In the genomic region with DNA sequence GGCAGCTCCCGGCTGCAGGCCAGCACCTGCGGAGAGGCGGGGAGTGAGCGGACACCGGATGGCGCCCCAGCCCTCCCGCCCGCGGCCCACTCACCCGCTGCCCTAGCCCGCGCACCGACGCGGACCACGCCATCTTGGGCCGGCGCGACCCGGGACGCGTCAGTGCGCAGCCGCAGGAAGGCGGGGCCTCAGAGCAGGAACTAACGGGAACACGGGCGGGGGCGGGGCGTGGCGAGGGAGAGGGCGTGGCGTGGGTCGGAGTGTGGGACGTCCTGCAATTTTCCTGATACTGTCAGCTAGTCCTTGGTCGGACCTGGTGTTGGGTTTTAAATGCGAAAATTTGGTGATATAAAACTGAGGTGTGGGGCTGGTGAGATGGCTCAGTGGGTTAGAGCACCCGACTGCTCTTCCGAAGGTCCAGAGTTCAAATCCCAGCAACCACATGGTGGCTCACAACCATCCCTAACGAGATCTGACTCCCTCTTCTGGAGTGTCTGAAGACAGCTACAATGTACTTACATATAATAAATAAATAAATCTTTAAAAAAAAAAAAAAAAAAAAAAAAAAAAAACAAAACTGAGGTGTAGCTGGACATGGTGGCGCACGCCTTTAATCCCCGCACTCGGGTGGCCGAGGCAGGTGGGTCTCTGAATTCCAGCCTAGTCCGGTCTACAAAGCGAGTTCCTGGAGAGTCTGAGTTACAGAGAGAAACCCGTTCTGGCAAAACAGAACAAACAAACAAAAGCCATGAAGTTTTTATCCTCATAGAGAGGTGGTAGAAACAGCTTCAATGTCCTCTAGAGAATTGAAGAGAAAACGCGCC, we compare ENCODE assay signal across 8 mouse cellular contexts. TPM values are rescaled to one million over a fixed set of nuclear protein-coding genes. Genes with fewer than 3 reads are reported as not detected.
DNase-seq lines count a peak whose midpoint lies in the region; ATAC-seq and TF ChIP-seq lines count a peak whose summit lies in the region.

No protein-coding gene starts in this region.

- TF ChIP-seq POLR2A in bone marrow, adult 2 months (IDR thresholded peaks at IDR 0.05; ENCODE audit: borderline replicate concordance, control insufficient read depth, low read depth, low read length), result peak; percentile 87; the same call in 1 of the 2 replicates

- peak; percentile 96 for ATAC-seq in embryonic facial prominence, embryonic 14.5 days (ENCODE audit: low read depth)
- ATAC-seq in limb, embryonic 13.5 days (ENCODE audit: low FRiP score, low read depth), result peak; percentile 96
- ATAC-seq in midbrain, embryonic 15.5 days (replicated peaks), result peak; percentile 96

- peak overlapping the region; percentile 40 for H3K27ac ChIP-seq in bone marrow, adult 2 months (ENCODE audit: control insufficient read depth, insufficient read depth, low read depth, low read length, poor library complexity)
- 0 out of 2 replicates have a peak overlapping the region, but pooled peaks have one; percentile 18 for H3K27ac ChIP-seq in embryonic facial prominence, embryonic 14.5 days (replicated peaks; ENCODE audit: low read depth, low read length)
- H3K27ac ChIP-seq in limb, embryonic 13.5 days, result peak overlapping the region; percentile 73; the same call in 1 of the 2 replicates
- peak overlapping the region; percentile 78 for H3K27ac ChIP-seq in midbrain, embryonic 15.5 days

- no peaks in the 10 kb centered on the region for H3K27me3 ChIP-seq in embryonic facial prominence, embryonic 14.5 days (replicated peaks; ENCODE audit: control insufficient read depth, insufficient read depth, low read length)
- no peaks in the 10 kb centered on the region for H3K27me3 ChIP-seq in limb, embryonic 13.5 days
- no peaks in the 10 kb centered on the region for H3K27me3 ChIP-seq in midbrain, embryonic 15.5 days (replicated peaks)

- DNase-seq in A20 (ENCODE audit: low read depth, low spot score), result peak; percentile 91
- DNase-seq in embryonic facial prominence, embryonic 14.5 days (ENCODE audit: low spot score), result peak; percentile 94
- DNase-seq in heart, adult 8-10 months (ENCODE audit: low spot score), result peak; percentile 82
- DNase-seq in kidney, adult 9 months, result peak; percentile 89
- DNase-seq in spleen, adult 18-20 months, result peak; percentile 83 to 92

- H3K4me1 ChIP-seq in bone marrow, adult 2 months (ENCODE audit: control insufficient read depth, insufficient read depth, low read length), result no peaks in the 10 kb centered on the region; the same call in 1 of the 2 replicates
- H3K4me1 ChIP-seq in embryonic facial prominence, embryonic 14.5 days (ENCODE audit: control insufficient read depth, insufficient read depth, low read length), result peaks cover 12% of the 10 kb centered on the region
- H3K4me1 ChIP-seq in limb, embryonic 13.5 days, result peaks cover 14% of the 10 kb centered on the region
- peaks cover 14% of the 10 kb centered on the region for H3K4me1 ChIP-seq in midbrain, embryonic 15.5 days

- H3K9ac ChIP-seq in embryonic facial prominence, embryonic 14.5 days (ENCODE audit: low read depth, low read length), result peak overlapping the region; percentile 93
- H3K9ac ChIP-seq in limb, embryonic 13.5 days, result peak overlapping the region; percentile 90
- H3K9ac ChIP-seq in midbrain, embryonic 15.5 days, result peak overlapping the region; percentile 73

- peaks cover 19% of the 10 kb centered on the region for H3K36me3 ChIP-seq in embryonic facial prominence, embryonic 14.5 days (ENCODE audit: control insufficient read depth, insufficient read depth, low read length)
- H3K36me3 ChIP-seq in limb, embryonic 13.5 days, result peaks cover 28% of the 10 kb centered on the region
- peaks cover 9% of the 10 kb centered on the region; the same call in 1 of the 2 replicates for H3K36me3 ChIP-seq in midbrain, embryonic 15.5 days (replicated peaks)

- H3K4me2 ChIP-seq in embryonic facial prominence, embryonic 14.5 days (ENCODE audit: low read depth, low read length), result peak overlapping the region; percentile 81
- H3K4me2 ChIP-seq in limb, embryonic 13.5 days (replicated peaks), result peak overlapping the region; percentile 80
- H3K4me2 ChIP-seq in midbrain, embryonic 15.5 days, result peak overlapping the region; percentile 73

- H3K9me3 ChIP-seq in embryonic facial prominence, embryonic 14.5 days (ENCODE audit: control insufficient read depth, low read length), result no peaks in the 10 kb centered on the region
- no peaks in the 10 kb centered on the region for H3K9me3 ChIP-seq in limb, embryonic 13.5 days
- H3K9me3 ChIP-seq in midbrain, embryonic 15.5 days, result no peaks in the 10 kb centered on the region

- TF ChIP-seq CTCF in bone marrow, adult 2 months (IDR thresholded peaks at IDR 0.05; ENCODE audit: control insufficient read depth, insufficient read depth, low read length), result no peak

- peak overlapping the region; percentile 96 for H3K4me3 ChIP-seq in bone marrow, adult 2 months (replicated peaks; ENCODE audit: control insufficient read depth, low read depth, low read length)
- peak overlapping the region; percentile 72 for H3K4me3 ChIP-seq in embryonic facial prominence, embryonic 14.5 days (ENCODE audit: low read depth, low read length)
- H3K4me3 ChIP-seq in limb, embryonic 13.5 days, result peak overlapping the region; percentile 90
- peak overlapping the region; percentile 77 for H3K4me3 ChIP-seq in midbrain, embryonic 15.5 days

- 17% methylated on average over 50 of the region's 50 CpGs for WGBS in bone marrow, adult 2 months
- WGBS in embryonic facial prominence, embryonic 14.5 days, result 27% methylated on average over 33 of the region's 50 CpGs
- WGBS in limb, embryonic 13.5 days, result 19% methylated on average over 48 of the region's 50 CpGs
- whole genome bisulfite sequencing in midbrain, embryonic 15.5 days, result 18% methylated on average over 49 of the region's 50 CpGs

RNA-seq across cellular contexts. Expression of gene Mrps24, which starts 7.7 kb away (rescaled TPM):
- polyA plus RNA-seq in bone marrow, adult 2 months (2011; ENCODE audit: insufficient read depth, insufficient read length, low replicate concordance, missing spikeins), result 28.2 and 49.7 TPM in 2 replicates
- 195 and 198 TPM in 2 replicates for polyA plus RNA-seq in embryonic facial prominence, embryonic 14.5 days (2014; fragmentation: Nextera tagmentation; extraction: Ambion mirVana)
- 100 to 1,000 TPM; 148 to 162 (median 150) TPM for total RNA-seq in heart, adult 8-10 months (2022)
- 171 and 175 TPM in 2 replicates for polyA plus RNA-seq in limb, embryonic 13.5 days (2015; fragmentation: Nextera tagmentation; extraction: Ambion mirVana)
- polyA plus RNA-seq in midbrain, embryonic 15.5 days (2015; fragmentation: Nextera tagmentation; extraction: Ambion mirVana), result 170 and 176 TPM in 2 replicates

RNA-seq across cellular contexts. Expression of gene Urgcp, which starts 54.4 kb away (rescaled TPM):
- 4.8 and 6.3 TPM in 2 replicates for polyA plus RNA-seq in bone marrow, adult 2 months (2011; ENCODE audit: insufficient read depth, insufficient read length, low replicate concordance, missing spikeins)
- 22.5 and 25.2 TPM in 2 replicates for polyA plus RNA-seq in embryonic facial prominence, embryonic 14.5 days (2014; fragmentation: Nextera tagmentation; extraction: Ambion mirVana)
- 10 to 100 TPM; 57.3 to 69.8 (median 58.6) TPM for total RNA-seq in heart, adult 8-10 months (2022)
- polyA plus RNA-seq in limb, embryonic 13.5 days (2015; fragmentation: Nextera tagmentation; extraction: Ambion mirVana), result 27.1 and 29.2 TPM in 2 replicates
- polyA plus RNA-seq in midbrain, embryonic 15.5 days (2015; fragmentation: Nextera tagmentation; extraction: Ambion mirVana), result 36.9 and 37.6 TPM in 2 replicates

Comparison
In these comparisons a context has a peak if more than half of its experiments do, and no peak if none do; other contexts are left out.
1. Peak in every context shown above with its lines: DNase-seq, ATAC-seq, H3K4me3 ChIP-seq and H3K27ac ChIP-seq.
2. H3K27ac ChIP-seq: peak in every context shown above with its lines; median percentile 78 in midbrain, embryonic 15.5 days; 73 in limb, embryonic 13.5 days; 40 in bone marrow, adult 2 months; 18 in embryonic facial prominence, embryonic 14.5 days.